Mouse (Mus musculus): Measurements from ENCODE around the gene Bbox1. TPM values are rescaled to one million over a fixed set of nuclear protein-coding genes. Genes with fewer than 3 reads are reported as not detected.

Gene Bbox1
- polyA plus RNA-seq, 1 experiment from 2014 or later: not detected

DNA sequence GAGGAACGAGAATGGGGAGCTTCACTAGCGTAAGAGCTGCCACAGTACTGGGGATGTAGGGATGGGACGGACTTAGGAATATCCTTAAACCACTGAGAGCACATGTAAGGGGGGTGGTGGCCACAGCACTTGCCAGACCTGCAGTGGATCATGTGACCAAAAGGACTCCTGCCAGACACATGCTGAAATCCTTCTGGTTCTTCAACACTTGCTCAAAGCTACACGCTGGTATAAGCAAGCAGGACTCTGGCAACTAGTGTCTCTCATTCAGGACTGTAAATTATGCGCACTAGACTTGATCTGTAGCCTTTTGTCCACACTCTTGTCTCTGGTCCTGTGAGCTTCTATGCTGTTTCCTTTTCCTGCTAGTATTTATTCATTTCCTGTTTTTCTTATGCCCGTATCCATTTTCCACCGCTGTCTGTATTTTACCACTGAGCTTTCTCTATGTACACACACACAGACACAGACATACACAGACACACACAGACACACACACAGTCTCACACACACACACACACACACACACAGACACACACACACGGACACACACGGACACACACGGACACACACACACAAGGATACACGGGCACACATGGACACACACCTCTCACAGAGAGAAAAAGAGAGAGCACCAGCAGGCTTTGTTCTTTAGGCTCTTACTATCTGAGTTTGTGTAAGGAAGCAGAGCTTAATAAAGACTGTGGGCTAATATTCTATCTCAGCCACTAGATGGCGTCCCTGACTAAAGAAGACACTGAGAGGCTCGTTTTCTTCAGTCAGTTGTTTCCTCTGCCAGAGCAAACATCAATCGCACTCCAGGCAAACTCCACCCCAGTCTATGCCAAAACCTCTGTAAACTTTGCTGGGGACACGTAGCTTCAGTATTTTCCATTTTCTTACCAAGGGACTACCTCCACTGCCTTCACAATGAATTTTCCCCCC lies 84.9 kb downstream of the Bbox1 start:
- H3K36me3 ChIP-seq (ENCODE audit: control insufficient read depth, insufficient read depth, low read length): no peaks in the 10 kb centered on the region
- no peak overlapping the region for H3K4me3 ChIP-seq (ENCODE audit: low read depth, low read length)
- 0 out of 2 replicates have a peak, but pooled peaks have one; percentile 31 for ATAC-seq (replicated peaks; ENCODE audit: insufficient number of reproducible peaks, low FRiP score, low TSS enrichment)
- H3K4me1 ChIP-seq (ENCODE audit: control insufficient read depth, insufficient read depth, low read length): no peaks in the 10 kb centered on the region
- WGBS (ENCODE audit: insufficient replicate concordance): 31% methylated on average over 15 of the region's 15 CpGs
- H3K9me3 ChIP-seq (replicated peaks; ENCODE audit: control insufficient read depth, low read length): no peaks in the 10 kb centered on the region
- H3K27me3 ChIP-seq (ENCODE audit: control insufficient read depth, insufficient read depth, low read length): no peaks in the 10 kb centered on the region
- H3K9ac ChIP-seq (ENCODE audit: low read depth, low read length): peak overlapping the region; percentile 35; the same call in 1 of the 2 replicates
- no peak overlapping the region for H3K27ac ChIP-seq (ENCODE audit: low read depth, low read length)
- H3K4me2 ChIP-seq: peak overlapping the region; percentile 11; the same call in 1 of the 2 replicates

DNA sequence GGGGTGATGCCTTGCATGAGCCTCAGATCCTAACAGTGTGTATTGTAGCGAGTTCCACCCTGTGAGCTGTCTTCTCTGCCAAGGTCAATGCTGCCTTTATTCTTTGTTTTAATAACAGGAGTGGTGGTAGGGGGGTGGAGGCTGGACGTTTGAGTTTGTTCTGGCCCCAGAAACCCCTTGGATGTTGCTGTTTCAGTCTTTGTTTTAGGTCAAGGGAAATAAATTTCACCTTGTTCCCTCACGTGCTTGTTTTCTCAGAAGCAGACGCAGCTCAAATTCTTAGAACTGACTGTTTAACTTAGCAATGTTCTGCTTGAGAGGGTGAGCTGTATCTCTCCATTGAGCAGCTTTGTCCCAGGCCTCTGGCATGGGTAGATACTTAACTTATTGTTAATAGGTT lies 87.9 kb downstream of the Bbox1 start:
- 65% methylated on average over 4 of the region's 4 CpGs for WGBS (ENCODE audit: insufficient replicate concordance)
- H3K4me3 ChIP-seq (ENCODE audit: low read depth, low read length): no peak overlapping the region
- H3K4me2 ChIP-seq: no peak overlapping the region
- H3K27me3 ChIP-seq (ENCODE audit: control insufficient read depth, insufficient read depth, low read length): no peaks in the 10 kb centered on the region
- no peaks in the 10 kb centered on the region for H3K4me1 ChIP-seq (ENCODE audit: control insufficient read depth, insufficient read depth, low read length)
- H3K9ac ChIP-seq (ENCODE audit: low read depth, low read length): no peak overlapping the region
- ATAC-seq (replicated peaks; ENCODE audit: insufficient number of reproducible peaks, low FRiP score, low TSS enrichment): no peak
- no peak overlapping the region for H3K27ac ChIP-seq (ENCODE audit: low read depth, low read length)
- no peaks in the 10 kb centered on the region for H3K9me3 ChIP-seq (replicated peaks; ENCODE audit: control insufficient read depth, low read length)
- no peaks in the 10 kb centered on the region for H3K36me3 ChIP-seq (ENCODE audit: control insufficient read depth, insufficient read depth, low read length)

DNA sequence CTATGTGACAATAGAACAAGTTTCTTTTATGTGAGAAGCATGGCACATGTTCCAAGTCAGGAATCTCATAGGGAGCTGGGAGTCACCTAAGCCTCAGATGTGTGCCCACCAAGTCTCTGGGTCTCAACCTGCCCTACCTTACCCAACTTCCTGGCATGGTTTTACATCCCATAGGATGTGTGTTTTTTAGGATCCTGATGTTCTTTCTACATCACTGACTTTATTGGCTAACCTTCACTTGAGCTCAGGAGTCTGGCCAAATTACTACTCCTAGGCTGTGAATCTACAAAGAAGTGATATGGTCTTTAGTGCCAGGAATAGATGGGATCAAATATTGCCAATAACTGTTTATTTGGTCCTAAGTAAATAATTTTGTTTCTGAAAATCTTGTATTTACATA lies 88.4 kb downstream of the Bbox1 start:
- no peak overlapping the region for H3K4me3 ChIP-seq (ENCODE audit: low read depth, low read length)
- H3K27ac ChIP-seq (ENCODE audit: low read depth, low read length): no peak overlapping the region
- H3K4me1 ChIP-seq (ENCODE audit: control insufficient read depth, insufficient read depth, low read length): no peaks in the 10 kb centered on the region
- no peak overlapping the region for H3K9ac ChIP-seq (ENCODE audit: low read depth, low read length)
- H3K4me2 ChIP-seq: no peak overlapping the region
- no peaks in the 10 kb centered on the region for H3K27me3 ChIP-seq (ENCODE audit: control insufficient read depth, insufficient read depth, low read length)
- no peaks in the 10 kb centered on the region for H3K9me3 ChIP-seq (replicated peaks; ENCODE audit: control insufficient read depth, low read length)
- ATAC-seq (replicated peaks; ENCODE audit: insufficient number of reproducible peaks, low FRiP score, low TSS enrichment): no peak
- H3K36me3 ChIP-seq (ENCODE audit: control insufficient read depth, insufficient read depth, low read length): no peaks in the 10 kb centered on the region

DNA sequence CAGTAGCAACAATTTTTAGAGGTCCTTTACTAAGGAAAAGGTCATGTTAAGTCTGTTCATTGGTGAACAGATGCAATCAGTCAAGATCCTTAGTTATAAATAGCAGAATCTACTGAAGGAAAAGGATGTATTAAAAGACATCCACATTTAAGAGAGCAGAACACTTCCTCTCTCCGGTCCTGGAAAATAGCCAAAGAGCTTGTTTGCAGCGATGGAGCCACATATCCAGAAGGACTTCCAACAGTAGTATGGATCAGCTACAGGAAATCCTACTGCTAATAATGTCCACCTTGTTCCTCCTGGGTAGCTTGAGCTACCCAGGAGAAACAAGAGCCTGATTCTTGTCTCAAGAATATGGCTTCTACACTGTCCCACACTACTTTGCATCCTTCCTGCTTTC lies 91.6 kb downstream of the Bbox1 start:
- Histone ChIP-seq H3K4me1 (ENCODE audit: control insufficient read depth, insufficient read depth, low read length) (no peaks in the 10 kb centered on the region), H3K36me3 (ENCODE audit: control insufficient read depth, insufficient read depth, low read length) (no peaks in the 10 kb centered on the region), H3K27ac (ENCODE audit: low read depth, low read length) (no peak overlapping the region), H3K9me3 (replicated peaks; ENCODE audit: control insufficient read depth, low read length) (no peaks in the 10 kb centered on the region), H3K4me3 (ENCODE audit: low read depth, low read length) (no peak overlapping the region), H3K4me2 (no peak overlapping the region), H3K9ac (ENCODE audit: low read depth, low read length) (no peak overlapping the region), H3K27me3 (ENCODE audit: control insufficient read depth, insufficient read depth, low read length) (no peaks in the 10 kb centered on the region)
- ATAC-seq (replicated peaks; ENCODE audit: insufficient number of reproducible peaks, low FRiP score, low TSS enrichment): no peak
- WGBS (ENCODE audit: insufficient replicate concordance): 67% methylated on average over 2 of the region's 2 CpGs

DNA sequence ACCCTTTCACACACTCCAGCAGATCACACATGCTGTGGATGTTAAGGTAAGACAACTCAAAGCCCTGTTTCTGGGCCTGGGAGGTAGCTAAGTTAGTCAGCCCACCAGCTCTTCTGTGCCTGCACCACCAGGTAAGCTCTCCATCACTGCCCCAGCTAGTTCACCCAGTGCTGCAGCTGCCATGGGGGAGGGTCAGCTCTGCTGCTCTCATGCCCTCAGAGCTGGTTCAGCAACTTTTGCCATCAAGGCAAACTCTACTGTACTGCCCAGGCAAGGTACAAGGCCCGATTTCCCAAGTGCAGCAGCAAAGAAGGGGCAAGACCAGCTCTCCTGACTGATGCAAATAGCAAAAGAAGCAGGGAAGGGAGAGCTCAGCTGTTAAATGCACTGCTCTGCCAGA lies 93.9 kb downstream of the Bbox1 start:
- no peaks in the 10 kb centered on the region for H3K27me3 ChIP-seq (ENCODE audit: control insufficient read depth, insufficient read depth, low read length)
- no peak overlapping the region for H3K9ac ChIP-seq (ENCODE audit: low read depth, low read length)
- no peak overlapping the region for H3K27ac ChIP-seq (ENCODE audit: low read depth, low read length)
- H3K36me3 ChIP-seq (ENCODE audit: control insufficient read depth, insufficient read depth, low read length): no peaks in the 10 kb centered on the region
- WGBS (ENCODE audit: insufficient replicate concordance): 59% methylated on average over 1 of the region's 1 CpGs
- no peak for ATAC-seq (replicated peaks; ENCODE audit: insufficient number of reproducible peaks, low FRiP score, low TSS enrichment)
- no peaks in the 10 kb centered on the region for H3K9me3 ChIP-seq (replicated peaks; ENCODE audit: control insufficient read depth, low read length)
- H3K4me3 ChIP-seq (ENCODE audit: low read depth, low read length): no peak overlapping the region
- no peak overlapping the region for H3K4me2 ChIP-seq
- no peaks in the 10 kb centered on the region for H3K4me1 ChIP-seq (ENCODE audit: control insufficient read depth, insufficient read depth, low read length)

DNA sequence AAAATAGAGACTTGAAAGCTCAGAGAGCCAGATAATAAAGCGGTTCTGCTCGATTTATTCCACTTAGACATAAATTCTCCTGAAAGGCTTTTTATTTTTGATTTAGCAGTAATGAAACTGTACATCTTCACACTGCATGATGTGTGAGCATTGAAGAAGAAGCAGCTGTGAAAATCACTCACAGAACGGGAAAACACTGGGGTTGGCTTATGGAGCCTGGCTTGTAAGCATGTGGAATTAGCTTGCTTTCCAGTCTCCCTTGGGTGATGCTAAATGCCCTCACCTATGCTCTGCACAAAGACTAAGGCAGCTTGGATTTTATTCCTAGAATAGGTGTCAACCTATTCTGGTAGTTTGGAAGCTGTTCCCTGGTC lies 98.7 kb downstream of the Bbox1 start:
- Histone ChIP-seq H3K27me3 (ENCODE audit: control insufficient read depth, insufficient read depth, low read length) (no peaks in the 10 kb centered on the region), H3K9ac (ENCODE audit: low read depth, low read length) (no peak overlapping the region), H3K4me1 (ENCODE audit: control insufficient read depth, insufficient read depth, low read length) (no peaks in the 10 kb centered on the region), H3K36me3 (ENCODE audit: control insufficient read depth, insufficient read depth, low read length) (no peaks in the 10 kb centered on the region), H3K9me3 (replicated peaks; ENCODE audit: control insufficient read depth, low read length) (no peaks in the 10 kb centered on the region), H3K4me2 (no peak overlapping the region), H3K4me3 (ENCODE audit: low read depth, low read length) (no peak overlapping the region), H3K27ac (ENCODE audit: low read depth, low read length) (no peak overlapping the region)
- WGBS (ENCODE audit: insufficient replicate concordance): 75% methylated on average over 3 of the region's 3 CpGs
- ATAC-seq (replicated peaks; ENCODE audit: insufficient number of reproducible peaks, low FRiP score, low TSS enrichment): no peak

DNA sequence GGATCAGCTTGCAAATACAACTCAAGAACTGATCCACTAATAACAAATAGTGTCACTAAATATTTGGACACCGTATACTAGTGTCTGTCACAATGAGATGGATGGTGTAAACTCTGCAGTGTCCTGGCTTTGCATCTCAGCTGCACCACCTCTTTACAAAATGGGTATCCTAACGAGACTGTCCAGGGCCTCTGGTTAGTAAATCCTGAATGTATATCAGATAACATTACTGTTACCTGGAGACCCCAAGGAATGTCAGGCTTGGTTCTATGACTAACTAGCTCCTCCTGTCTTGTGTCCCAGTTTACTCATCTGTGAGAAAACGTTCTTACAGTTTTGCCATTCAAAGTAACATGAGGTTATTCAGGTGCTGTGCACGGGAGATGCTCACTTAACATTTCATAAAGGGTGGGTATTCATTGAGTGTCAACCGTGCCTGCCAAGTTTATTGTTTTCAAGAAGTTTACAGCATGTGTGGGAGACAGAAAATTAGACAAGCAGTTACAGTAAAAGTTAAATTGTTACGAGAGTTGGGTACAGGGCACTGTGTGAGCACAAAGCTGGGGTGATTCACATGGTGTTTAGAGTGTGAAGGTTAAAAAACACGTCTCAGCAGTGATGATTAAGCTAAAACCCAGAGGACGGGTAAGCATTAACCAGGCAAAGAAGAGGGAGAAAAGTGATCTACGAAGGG lies 99.2 kb downstream of the Bbox1 start:
- 64% methylated on average over 9 of the region's 9 CpGs for WGBS (ENCODE audit: insufficient replicate concordance)
- H3K9me3 ChIP-seq (replicated peaks; ENCODE audit: control insufficient read depth, low read length): no peaks in the 10 kb centered on the region
- H3K4me3 ChIP-seq (ENCODE audit: low read depth, low read length): no peak overlapping the region
- no peaks in the 10 kb centered on the region for H3K4me1 ChIP-seq (ENCODE audit: control insufficient read depth, insufficient read depth, low read length)
- no peak for ATAC-seq (replicated peaks; ENCODE audit: insufficient number of reproducible peaks, low FRiP score, low TSS enrichment)
- H3K9ac ChIP-seq (ENCODE audit: low read depth, low read length): no peak overlapping the region
- no peaks in the 10 kb centered on the region for H3K27me3 ChIP-seq (ENCODE audit: control insufficient read depth, insufficient read depth, low read length)
- H3K36me3 ChIP-seq (ENCODE audit: control insufficient read depth, insufficient read depth, low read length): no peaks in the 10 kb centered on the region
- no peak overlapping the region for H3K4me2 ChIP-seq
- H3K27ac ChIP-seq (ENCODE audit: low read depth, low read length): no peak overlapping the region

DNA sequence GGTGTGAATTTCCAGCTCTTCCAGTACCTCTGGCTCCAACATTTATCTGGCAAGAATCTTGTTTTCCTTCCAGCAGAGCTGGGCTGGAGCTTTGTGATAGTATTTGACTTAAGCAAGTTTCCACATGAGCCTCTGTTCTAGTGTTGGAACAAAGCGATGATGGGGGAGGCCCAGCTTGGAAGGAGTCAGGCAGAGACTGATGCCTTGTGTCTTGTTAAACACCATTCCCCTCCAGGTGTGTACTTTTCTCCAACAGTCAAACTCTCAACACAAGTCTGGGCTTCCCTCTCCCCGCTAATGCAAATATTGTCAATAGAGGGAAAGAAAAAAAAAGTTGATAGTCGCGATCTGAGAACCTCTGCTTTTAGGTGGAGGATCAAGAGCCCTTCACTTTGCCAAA lies 100.1 kb downstream of the Bbox1 start:
- no peak overlapping the region for H3K4me3 ChIP-seq (ENCODE audit: low read depth, low read length)
- no peak for ATAC-seq (replicated peaks; ENCODE audit: insufficient number of reproducible peaks, low FRiP score, low TSS enrichment)
- no peak overlapping the region for H3K9ac ChIP-seq (ENCODE audit: low read depth, low read length)
- no peak overlapping the region for H3K27ac ChIP-seq (ENCODE audit: low read depth, low read length)
- H3K9me3 ChIP-seq (replicated peaks; ENCODE audit: control insufficient read depth, low read length): no peaks in the 10 kb centered on the region
- H3K4me2 ChIP-seq: no peak overlapping the region
- no peaks in the 10 kb centered on the region for H3K36me3 ChIP-seq (ENCODE audit: control insufficient read depth, insufficient read depth, low read length)
- no peaks in the 10 kb centered on the region for H3K27me3 ChIP-seq (ENCODE audit: control insufficient read depth, insufficient read depth, low read length)
- no peaks in the 10 kb centered on the region for H3K4me1 ChIP-seq (ENCODE audit: control insufficient read depth, insufficient read depth, low read length)
- WGBS (ENCODE audit: insufficient replicate concordance): 77% methylated on average over 4 of the region's 4 CpGs

Data from heart, embryonic 11.5 days (tissue).